Mouse (Mus musculus): ENCODE results near the gene BC048679.

- TF ChIP-seq POLR2A (IDR thresholded peaks at IDR 0.05; ENCODE audit: borderline replicate concordance, low read depth, low read length): no peak
- TF ChIP-seq CTCF (IDR thresholded peaks at IDR 0.05; ENCODE audit: low read depth, low read length): no peak
Measured at GRCm38 (mm10) chr7:81480800-81481199, 17.3 kb downstream of the BC048679 start.
